Mouse (Mus musculus) heart, embryonic 14.5 days (tissue): ENCODE data around the gene Cacna1d. TPM values are rescaled to one million over a fixed set of nuclear protein-coding genes. Genes with fewer than 3 reads are reported as not detected.

Source experiments
- ATAC-seq: fragments of 200-750 bp; cut with Nextera tagmentation; 2 replicates; pipeline ENCODE4 v1.8.0; 2017; ENCODE audit warnings: low read depth, moderate TSS enrichment; ENCODE audit not compliant: insufficient number of reproducible peaks, insufficient read depth, low FRiP score
- H3K27ac ChIP-seq, 2 experiments: fragments of 200-500 bp in 1 of 2; fragments of 300-500 bp in 1 of 2; sonication (generic) in 1 of 2; replicated peaks in 1 of 2; 2 replicates each; pipeline ENCODE4 v1.5.1; 2012 to 2014; ENCODE audit warnings: low read depth in 2 of 2, low read length in 2 of 2, control low read depth in 1 of 2, mild to moderate bottlenecking in 1 of 2, mixed read lengths in 1 of 2; ENCODE audit not compliant: control insufficient read depth in 1 of 2, insufficient read depth in 1 of 2
- H3K27me3 ChIP-seq: fragments of 300-500 bp; sonication (generic); 2 replicates; pipeline ENCODE4 v1.6.1; 2014; ENCODE audit warnings: mild to moderate bottlenecking, low read length, control low read depth; ENCODE audit not compliant: control insufficient read depth, insufficient read depth
- H3K36me3 ChIP-seq: fragments of 300-500 bp; sonication (generic); 2 replicates; pipeline ENCODE4 v1.6.1; 2014; ENCODE audit warnings: mild to moderate bottlenecking, control low read depth, low read length, mixed read lengths; ENCODE audit not compliant: control insufficient read depth, insufficient read depth
- H3K4me1 ChIP-seq, 2 experiments: fragments of 200-500 bp in 1 of 2; fragments of 300-500 bp in 1 of 2; sonication (generic) in 1 of 2; 2 replicates each; pipeline ENCODE4 v1.6.1; 2012 to 2014; ENCODE audit warnings: low read length in 2 of 2, control low read depth in 1 of 2, mixed read lengths in 1 of 2; ENCODE audit not compliant: control insufficient read depth in 2 of 2, insufficient read depth in 2 of 2
- H3K4me2 ChIP-seq: fragments of 300-500 bp; sonication (generic); 2 replicates; pipeline ENCODE4 v1.6.1; 2014; ENCODE audit warnings: mild to moderate bottlenecking, low read length
- H3K4me3 ChIP-seq, 2 experiments: fragments of 200-500 bp in 1 of 2; fragments of 300-500 bp in 1 of 2; sonication (generic) in 1 of 2; 2 replicates each; pipeline ENCODE4 v1.5.1; 2012 to 2014; ENCODE audit warnings: low read length in 2 of 2, mild to moderate bottlenecking in 2 of 2, control low read depth in 1 of 2, low read depth in 1 of 2, moderate library complexity in 1 of 2; ENCODE audit not compliant: control insufficient read depth in 1 of 2, insufficient read depth in 1 of 2
- H3K9ac ChIP-seq: fragments of 300-500 bp; sonication (generic); 2 replicates; pipeline ENCODE4 v1.6.1; 2014; ENCODE audit warnings: mild to moderate bottlenecking, low read length
- H3K9me3 ChIP-seq: fragments of 300-500 bp; sonication (generic); 2 replicates; pipeline ENCODE4 v1.6.1; 2016; ENCODE audit warnings: low read length, control low read depth; ENCODE audit not compliant: control insufficient read depth
- WGBS: fragments of 180-500 bp; shearing (Covaris S2); extraction: QIAGEN DNeasy Blood & Tissue Kit; methylation state at CpG from one replicate; pipeline ENCODE4 v1.1.7; 2014; 5-methylcytosine and 5-hydroxymethylcytosine counted together
- polyA plus RNA-seq: library from polyadenylated mRNA; unstranded; fragments of >200 nt; fragmentation: Nextera tagmentation; extraction: Ambion mirVana; gene quantifications from 2 replicates; pipeline ENCODE4 v1.2.1, GENCODE M21; 2014

Gene Cacna1d
- polyA plus RNA-seq, 1 experiment from 2014 or later, result 13.1 TPM

DNA sequence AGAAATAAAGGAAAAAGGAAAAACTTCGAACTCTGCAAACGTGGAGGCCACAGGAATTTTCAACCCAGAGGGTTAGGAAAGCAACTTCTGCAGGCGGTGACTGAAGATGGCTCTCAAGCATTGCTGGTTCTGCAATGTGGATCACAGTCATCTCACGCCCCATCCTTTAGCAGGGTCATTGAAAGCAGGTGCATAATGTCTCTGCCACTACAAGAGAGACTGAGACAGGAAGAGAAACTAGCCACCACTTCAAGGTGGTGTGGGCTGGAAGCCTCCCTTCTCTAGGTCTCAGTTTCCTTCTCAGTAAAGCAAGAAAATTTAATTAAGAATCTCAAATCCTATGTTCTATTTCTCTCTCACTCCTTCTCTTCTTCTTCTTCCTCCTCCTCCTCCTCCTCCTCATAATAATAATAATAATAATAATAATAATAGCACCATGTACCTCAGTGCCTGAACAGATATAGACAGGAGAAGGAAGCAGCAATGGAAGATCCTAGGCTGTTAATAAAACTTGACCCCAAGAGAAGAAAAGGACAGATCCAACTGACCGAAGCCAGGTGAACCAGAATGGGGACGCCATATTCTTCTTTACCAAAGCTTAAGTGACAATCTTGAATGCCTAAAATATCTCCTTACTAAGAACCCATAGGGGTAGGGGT is 305.5 kb downstream of the Cacna1d start:
- WGBS, result 93% methylated on average over 6 of the region's 6 CpGs

GRCm38 (mm10) chr14:30184445-30185152 is 306.7 kb downstream of the Cacna1d start:
- H3K36me3 ChIP-seq, result no peaks in the 10 kb centered on the region
- H3K4me2 ChIP-seq, result no peak overlapping the region
- H3K27me3 ChIP-seq, result no peaks in the 10 kb centered on the region
- no peak overlapping the region for H3K9ac ChIP-seq
- no peak overlapping the region for H3K27ac ChIP-seq
- H3K9me3 ChIP-seq, result no peaks in the 10 kb centered on the region
- WGBS, result 84% methylated on average over 13 of the region's 13 CpGs
- H3K4me3 ChIP-seq, result no peak overlapping the region
- no peaks in the 10 kb centered on the region for H3K4me1 ChIP-seq
- ATAC-seq, result no peak

More for the DNA sequence above, 305.5 kb downstream of the Cacna1d start:
- Histone ChIP-seq H3K36me3 (no peaks in the 10 kb centered on the region), H3K4me3 (no peak overlapping the region), H3K27me3 (no peaks in the 10 kb centered on the region), H3K27ac (no peak overlapping the region), H3K4me2 (no peak overlapping the region), H3K9me3 (no peaks in the 10 kb centered on the region), H3K4me1 (no peaks in the 10 kb centered on the region), H3K9ac (no peak overlapping the region)
- ATAC-seq, result no peak

DNA sequence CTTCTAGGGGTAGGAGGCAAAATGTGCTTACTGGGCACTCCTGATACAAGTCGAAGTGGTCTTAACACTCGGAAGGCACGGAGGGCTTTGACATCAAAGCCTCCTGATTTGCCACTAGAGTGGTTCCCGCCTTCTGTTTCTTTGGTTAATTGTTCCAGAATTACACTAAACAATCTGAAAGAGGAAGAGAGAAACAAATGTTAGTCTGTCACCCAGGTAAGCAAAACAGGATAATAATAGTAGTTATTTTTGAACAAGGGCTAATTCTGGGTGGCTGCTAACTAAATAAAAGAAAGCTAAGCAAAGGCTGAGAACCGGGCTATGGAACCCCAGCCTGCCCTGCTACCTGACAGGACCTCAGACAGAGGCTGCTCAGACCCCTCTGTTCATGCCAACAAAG is 307.2 kb downstream of the Cacna1d start:
- Histone ChIP-seq H3K9ac (no peak overlapping the region), H3K27ac (no peak overlapping the region), H3K4me3 (no peak overlapping the region), H3K4me2 (no peak overlapping the region), H3K9me3 (no peaks in the 10 kb centered on the region), H3K4me1 (no peaks in the 10 kb centered on the region), H3K27me3 (no peaks in the 10 kb centered on the region), H3K36me3 (no peaks in the 10 kb centered on the region)
- whole genome bisulfite sequencing, result 81% methylated on average over 5 of the region's 5 CpGs
- no peak for ATAC-seq

- Histone ChIP-seq H3K9me3 (no peaks in the 10 kb centered on the region), H3K36me3 (no peaks in the 10 kb centered on the region), H3K27me3 (no peaks in the 10 kb centered on the region), H3K4me3 (no peak overlapping the region), H3K4me1 (peaks cover 5 to 7% of the 10 kb centered on the region in 2 experiments), H3K4me2 (no peak overlapping the region), H3K27ac (no peak overlapping the region), H3K9ac (no peak overlapping the region)
- ATAC-seq, result no peak
- 87% methylated on average over 18 of the region's 18 CpGs for WGBS
Observed at GRCm38 (mm10) chr14:30182624-30183524, 308.4 kb downstream of the Cacna1d start.

- Histone ChIP-seq H3K9me3 (no peaks in the 10 kb centered on the region), H3K4me3 (no peak overlapping the region), H3K4me2 (no peak overlapping the region), H3K27ac (no peak overlapping the region), H3K9ac (no peak overlapping the region), H3K4me1 (peaks cover 6 to 10% of the 10 kb centered on the region in 2 experiments), H3K27me3 (no peaks in the 10 kb centered on the region), H3K36me3 (no peaks in the 10 kb centered on the region)
- ATAC-seq, result no peak
- 64% methylated on average over 4 of the region's 4 CpGs for WGBS
Observed at GRCm38 (mm10) chr14:30178306-30178705, 312.9 kb downstream of the Cacna1d start.

GRCm38 (mm10) chr14:30177850-30178249 is 313.4 kb downstream of the Cacna1d start:
- Histone ChIP-seq H3K4me3 (no peak overlapping the region), H3K27me3 (no peaks in the 10 kb centered on the region), H3K4me2 (no peak overlapping the region), H3K36me3 (no peaks in the 10 kb centered on the region), H3K9me3 (no peaks in the 10 kb centered on the region), H3K4me1 (peaks cover 6 to 10% of the 10 kb centered on the region in 2 experiments), H3K27ac (no peak overlapping the region), H3K9ac (no peak overlapping the region)
- WGBS, result 16% methylated on average over 5 of the region's 5 CpGs
- ATAC-seq, result no peak

GRCm38 (mm10) chr14:30175362-30175761 is 315.9 kb downstream of the Cacna1d start:
- no peak for ATAC-seq
- Histone ChIP-seq H3K4me3 (no peak overlapping the region), H3K4me1 (peaks cover 6 to 10% of the 10 kb centered on the region in 2 experiments), H3K36me3 (no peaks in the 10 kb centered on the region), H3K9ac (no peak overlapping the region), H3K9me3 (no peaks in the 10 kb centered on the region), H3K27ac (no peak overlapping the region), H3K4me2 (no peak overlapping the region), H3K27me3 (no peaks in the 10 kb centered on the region)
- WGBS, result 73% methylated on average over 3 of the region's 3 CpGs
